Mouse (Mus musculus): ENCODE results near the gene Spire2. TPM values are rescaled to one million over a fixed set of nuclear protein-coding genes. Genes with fewer than 3 reads are reported as not detected.
"Not testable (repeated sequence)": the region's sequence is repeated elsewhere in the genome, so short reads cannot be mapped to it uniquely, and the experiment has no call there.

Gene Spire2
- polyA plus RNA-seq (2012; rRNA removed) = 20.9 and 56.2 TPM in 2 replicates

GRCm38 (mm10) chr8:123332262-123333090 is at the start of gene Spire2:
TSS of gene Spire2 (plus strand) at chr8:123332713.
- Histone ChIP-seq H3K27ac (ENCODE audit: insufficient read depth, low read depth, low read length) (peak within 1 kb of the TSS; percentile 94), H3K27me3 (ENCODE audit: control insufficient read depth, insufficient read depth, low read length) (0 out of 2 replicates have a peak, but pooled peaks cover 4% of the 10 kb centered on the region), H3K4me3 (ENCODE audit: low read depth, low read length) (peak within 1 kb of the TSS; percentile 89), H3K36me3 (ENCODE audit: control insufficient read depth, insufficient read depth, low read length) (no peaks in the 10 kb centered on the region), H3K4me1 (ENCODE audit: control insufficient read depth, insufficient read depth, insufficient read length, low read length) (peaks cover 30% of the 10 kb centered on the region; the same call in 1 of the 2 replicates)
- 0 out of 2 replicates have a peak, but pooled peaks have one; percentile 12 for TF ChIP-seq POLR2A (IDR thresholded peaks at IDR 0.05; ENCODE audit: low read depth, low read length)
- TF ChIP-seq CTCF (IDR thresholded peaks at IDR 0.05; ENCODE audit: extremely low read depth, insufficient read length, insufficient replicate concordance, low read depth, low read length) = no peak
- WGBS = 1% methylated on average over 80 of the region's 85 CpGs

DNA sequence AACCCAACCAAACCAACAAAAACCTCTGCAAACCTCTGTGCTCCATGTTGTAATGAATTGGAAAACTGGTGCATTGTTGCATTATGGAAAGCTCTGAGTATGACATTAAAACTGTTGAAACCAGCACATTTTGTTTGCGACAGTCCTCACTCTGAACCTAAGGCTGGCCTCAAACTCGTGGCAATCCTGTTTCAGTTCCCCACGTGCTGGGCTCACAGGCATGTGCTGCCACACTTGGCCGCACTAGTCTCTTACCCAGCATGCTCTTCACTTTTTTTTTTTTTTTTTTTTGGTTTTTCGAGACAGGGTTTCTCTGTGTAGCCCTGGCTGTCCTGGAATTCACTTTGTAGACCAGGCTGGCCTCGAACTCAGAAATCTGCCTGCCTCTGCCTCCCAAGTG is 49.5 kb upstream of the Spire2 start:
- 88% methylated on average over 6 of the region's 6 CpGs for WGBS

GRCm38 (mm10) chr8:123283991-123284390 is 48.5 kb upstream of the Spire2 start:
- Histone ChIP-seq H3K4me3 (ENCODE audit: low read depth, low read length) (peak overlapping the region; percentile 33), H3K36me3 (ENCODE audit: control insufficient read depth, insufficient read depth, low read length) (peaks cover 6% of the 10 kb centered on the region; the same call in 1 of the 2 replicates), H3K27me3 (ENCODE audit: control insufficient read depth, insufficient read depth, low read length) (no peaks in the 10 kb centered on the region), H3K27ac (ENCODE audit: insufficient read depth, low read depth, low read length) (peak overlapping the region; percentile 54; the same call in 1 of the 2 replicates), H3K4me1 (ENCODE audit: control insufficient read depth, insufficient read depth, insufficient read length, low read length) (peaks cover 5% of the 10 kb centered on the region)
- TF ChIP-seq CTCF (IDR thresholded peaks at IDR 0.05; ENCODE audit: extremely low read depth, insufficient read length, insufficient replicate concordance, low read depth, low read length) (no peak), POLR2A (IDR thresholded peaks at IDR 0.05; ENCODE audit: low read depth, low read length) (no peak)
- 27% methylated on average over 7 of the region's 7 CpGs for WGBS

More for the DNA sequence above, 49.5 kb upstream of the Spire2 start:
- H3K36me3 ChIP-seq (ENCODE audit: control insufficient read depth, insufficient read depth, low read length); H3K27ac ChIP-seq (ENCODE audit: insufficient read depth, low read depth, low read length); H3K27me3 ChIP-seq (ENCODE audit: control insufficient read depth, insufficient read depth, low read length); H3K4me3 ChIP-seq (ENCODE audit: low read depth, low read length); H3K4me1 ChIP-seq (ENCODE audit: control insufficient read depth, insufficient read depth, insufficient read length, low read length): not testable (repeated sequence)

GRCm38 (mm10) chr8:123284493-123284892 is 48.0 kb upstream of the Spire2 start:
- Histone ChIP-seq H3K27ac (ENCODE audit: insufficient read depth, low read depth, low read length) (no peak overlapping the region), H3K27me3 (ENCODE audit: control insufficient read depth, insufficient read depth, low read length) (no peaks in the 10 kb centered on the region), H3K4me3 (ENCODE audit: low read depth, low read length) (no peak overlapping the region), H3K36me3 (ENCODE audit: control insufficient read depth, insufficient read depth, low read length) (peaks cover 6% of the 10 kb centered on the region; the same call in 1 of the 2 replicates), H3K4me1 (ENCODE audit: control insufficient read depth, insufficient read depth, insufficient read length, low read length) (peaks cover 5% of the 10 kb centered on the region)
- TF ChIP-seq POLR2A (IDR thresholded peaks at IDR 0.05; ENCODE audit: low read depth, low read length) = no peak
- TF ChIP-seq CTCF (IDR thresholded peaks at IDR 0.05; ENCODE audit: extremely low read depth, insufficient read length, insufficient replicate concordance, low read depth, low read length) = no peak
- WGBS = 87% methylated on average over 5 of the region's 5 CpGs

GRCm38 (mm10) chr8:123287362-123287761 is 45.2 kb upstream of the Spire2 start:
- Histone ChIP-seq H3K27me3 (ENCODE audit: control insufficient read depth, insufficient read depth, low read length) (no peaks in the 10 kb centered on the region), H3K4me1 (ENCODE audit: control insufficient read depth, insufficient read depth, insufficient read length, low read length) (peaks cover 5% of the 10 kb centered on the region), H3K4me3 (ENCODE audit: low read depth, low read length) (no peak overlapping the region), H3K27ac (ENCODE audit: insufficient read depth, low read depth, low read length) (0 out of 2 replicates have a peak overlapping the region, but pooled peaks have one; percentile 6), H3K36me3 (ENCODE audit: control insufficient read depth, insufficient read depth, low read length) (peaks cover 1% of the 10 kb centered on the region; the same call in 1 of the 2 replicates)
- no peak for TF ChIP-seq POLR2A (IDR thresholded peaks at IDR 0.05; ENCODE audit: low read depth, low read length)
- TF ChIP-seq CTCF (IDR thresholded peaks at IDR 0.05; ENCODE audit: extremely low read depth, insufficient read length, insufficient replicate concordance, low read depth, low read length) = no peak
- 93% methylated on average over 17 of the region's 17 CpGs for WGBS

- Histone ChIP-seq H3K4me3 (ENCODE audit: low read depth, low read length) (no peak overlapping the region), H3K4me1 (ENCODE audit: control insufficient read depth, insufficient read depth, insufficient read length, low read length) (no peaks in the 10 kb centered on the region), H3K27me3 (ENCODE audit: control insufficient read depth, insufficient read depth, low read length) (no peaks in the 10 kb centered on the region), H3K27ac (ENCODE audit: insufficient read depth, low read depth, low read length) (no peak overlapping the region), H3K36me3 (ENCODE audit: control insufficient read depth, insufficient read depth, low read length) (peaks cover 1% of the 10 kb centered on the region)
- WGBS = 85% methylated on average over 4 of the region's 4 CpGs
- TF ChIP-seq POLR2A (IDR thresholded peaks at IDR 0.05; ENCODE audit: low read depth, low read length) = no peak
- peak; percentile 65; the same call in 1 of the 2 replicates for TF ChIP-seq CTCF (IDR thresholded peaks at IDR 0.05; ENCODE audit: extremely low read depth, insufficient read length, insufficient replicate concordance, low read depth, low read length)
Measured at GRCm38 (mm10) chr8:123290166-123290565, 42.3 kb upstream of the Spire2 start.

DNA sequence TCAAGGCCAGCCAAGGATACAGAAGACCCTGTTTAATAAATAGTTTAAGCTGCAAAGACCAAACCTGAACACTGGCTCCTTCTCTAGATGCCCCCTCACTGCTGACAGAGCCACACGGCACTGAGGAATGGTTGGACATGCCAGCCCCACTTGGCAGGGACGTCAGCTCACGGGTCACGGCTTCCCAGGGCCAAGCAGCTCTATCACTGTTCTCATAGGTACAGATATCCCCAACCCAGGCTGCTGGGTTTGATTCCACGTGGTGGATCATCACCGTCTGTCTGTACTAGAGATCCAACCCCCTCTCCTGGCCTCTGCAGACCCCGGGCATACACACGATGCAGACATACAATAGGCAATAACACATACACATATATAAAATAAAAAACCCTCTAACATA is 41.8 kb upstream of the Spire2 start:
- TF ChIP-seq CTCF (IDR thresholded peaks at IDR 0.05; ENCODE audit: extremely low read depth, insufficient read length, insufficient replicate concordance, low read depth, low read length) (no peak), POLR2A (IDR thresholded peaks at IDR 0.05; ENCODE audit: low read depth, low read length) (no peak)
- H3K27ac ChIP-seq (ENCODE audit: insufficient read depth, low read depth, low read length) = no peak overlapping the region
- H3K4me1 ChIP-seq (ENCODE audit: control insufficient read depth, insufficient read depth, insufficient read length, low read length) = no peaks in the 10 kb centered on the region
- H3K4me3 ChIP-seq (ENCODE audit: low read depth, low read length) = no peak overlapping the region
- H3K27me3 ChIP-seq (ENCODE audit: control insufficient read depth, insufficient read depth, low read length) = no peaks in the 10 kb centered on the region
- H3K36me3 ChIP-seq (ENCODE audit: control insufficient read depth, insufficient read depth, low read length) = peaks cover 1% of the 10 kb centered on the region
- 95% methylated on average over 8 of the region's 8 CpGs for WGBS
